Mouse (Mus musculus) lung, postnatal 0 days (tissue): Measurements from ENCODE around the gene Map2k7. TPM values are rescaled to one million over a fixed set of nuclear protein-coding genes. Genes with fewer than 3 reads are reported as not detected.

Experiments used
- ATAC-seq: fragments of 200-750 bp; cut with Nextera tagmentation; 2 replicates; pipeline ENCODE4 v1.8.0; 2017; ENCODE audit warnings: moderate library complexity
- DNase-seq: peaks from one replicate; pipeline ENCODE4 v3.0.0-alpha.2; 2016; ENCODE audit warnings: low spot score
- H3K27ac ChIP-seq: fragments of 300-500 bp; sonication (generic); 2 replicates; pipeline ENCODE4 v1.5.1; 2014; ENCODE audit warnings: antibody characterized with exemption, mild to moderate bottlenecking, low read length, mixed read lengths
- H3K27me3 ChIP-seq: fragments of 300-500 bp; sonication (generic); replicated peaks from 2 replicates; pipeline ENCODE4 v1.6.1; 2014; ENCODE audit warnings: low read length, mixed read lengths; ENCODE audit not compliant: insufficient read depth
- H3K36me3 ChIP-seq: fragments of 300-500 bp; sonication (generic); 2 replicates; pipeline ENCODE4 v1.6.1; 2014; ENCODE audit warnings: low read length, mixed read lengths; ENCODE audit not compliant: insufficient read depth
- H3K4me1 ChIP-seq: fragments of 300-500 bp; sonication (generic); 2 replicates; pipeline ENCODE4 v1.6.1; 2014; ENCODE audit warnings: antibody characterized with exemption, low read depth, low read length, mixed read lengths; ENCODE audit not compliant: insufficient read depth
- H3K4me2 ChIP-seq: fragments of 300-500 bp; sonication (generic); replicated peaks from 2 replicates; pipeline ENCODE4 v1.6.1; 2014; ENCODE audit warnings: low read depth, mild to moderate bottlenecking, low read length, moderate library complexity, mixed read lengths
- H3K4me3 ChIP-seq: fragments of 300-500 bp; sonication (generic); 2 replicates; pipeline ENCODE4 v1.5.1; 2014; ENCODE audit warnings: low read depth, low read length
- H3K9ac ChIP-seq: fragments of 300-500 bp; sonication (generic); replicated peaks from 2 replicates; pipeline ENCODE4 v1.6.1; 2014; ENCODE audit warnings: low read depth, mild to moderate bottlenecking
- H3K9me3 ChIP-seq: fragments of 300-500 bp; sonication (generic); 2 replicates; pipeline ENCODE4 v1.6.1; 2016; ENCODE audit warnings: low read length, mixed read lengths
- CTCF ChIP-seq: IDR thresholded peaks from 2 replicates; pipeline ENCODE4 v1.5.1; 2016; ENCODE audit warnings: antibody characterized with exemption, mild to moderate bottlenecking
- EP300 ChIP-seq: IDR thresholded peaks from 2 replicates; pipeline ENCODE4 v1.6.1; 2016; ENCODE audit warnings: antibody characterized with exemption, mild to moderate bottlenecking, control low read depth
- WGBS: fragments of 180-500 bp; shearing (Covaris S2); extraction: QIAGEN DNeasy Blood & Tissue Kit; methylation state at CpG from one replicate; pipeline ENCODE4 v1.1.7; 2014; 5-methylcytosine and 5-hydroxymethylcytosine counted together
- polyA plus RNA-seq: library from polyadenylated mRNA; unstranded; fragments of >200 nt; fragmentation: Nextera tagmentation; extraction: Ambion mirVana; gene quantifications from 2 replicates; pipeline ENCODE4 v1.2.1, GENCODE M21; 2015

Map2k7 gene
- polyA plus RNA-seq, 1 experiment from 2014 or later, result 22.9 TPM

DNA sequence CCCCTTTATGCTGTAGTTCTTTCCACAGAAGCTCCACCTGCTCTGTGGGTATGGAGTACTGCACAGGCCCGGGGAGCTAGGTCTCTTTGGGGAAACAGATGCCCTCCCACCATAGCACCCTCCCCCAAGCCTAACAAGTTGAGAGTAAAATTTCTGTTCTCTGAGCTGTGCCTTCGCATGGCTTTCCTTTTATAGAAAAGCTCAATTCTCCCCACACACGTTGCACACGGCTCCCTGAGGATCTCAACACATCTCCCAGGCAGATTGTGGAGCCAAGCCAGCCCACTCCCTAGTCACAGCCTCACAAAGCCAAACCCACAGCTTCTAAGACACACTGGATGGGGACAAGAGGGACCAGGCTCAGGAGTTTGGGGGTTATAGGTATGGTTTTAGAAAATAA, 18.4 kb downstream of the Map2k7 start:
- Histone ChIP-seq H3K4me2 (no peak overlapping the region), H3K4me3 (no peak overlapping the region), H3K27me3 (no peaks in the 10 kb centered on the region), H3K9me3 (no peaks in the 10 kb centered on the region), H3K4me1 (peaks cover 4% of the 10 kb centered on the region; the same call in 1 of the 2 replicates), H3K9ac (no peak overlapping the region), H3K36me3 (peaks cover 18% of the 10 kb centered on the region; the same call in 1 of the 2 replicates), H3K27ac (no peak overlapping the region)
- TF ChIP-seq CTCF, result no peak
- no peak for TF ChIP-seq EP300
- DNase-seq (no peak), ATAC-seq (no peak)
- WGBS, result 48% methylated on average over 4 of the region's 4 CpGs

DNA sequence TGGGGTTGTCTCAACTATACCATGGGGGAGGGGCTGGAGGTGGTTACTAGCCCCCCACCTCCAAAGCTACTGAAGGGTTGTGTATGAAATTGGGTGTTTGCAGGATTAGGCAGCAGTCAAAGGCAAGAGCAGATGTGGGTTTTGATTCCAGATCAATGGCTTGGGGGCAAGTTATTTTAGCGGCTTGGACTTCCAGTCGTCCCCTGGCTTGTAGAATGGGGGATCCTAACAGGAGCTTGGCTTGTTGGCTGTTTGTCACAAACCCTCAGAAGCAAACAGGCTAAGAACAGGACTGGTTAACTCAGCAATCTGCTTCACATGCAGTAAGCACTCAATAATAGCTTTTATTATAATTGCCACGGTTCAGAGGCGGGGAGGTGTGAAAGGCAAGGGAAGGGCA, 18.8 kb downstream of the Map2k7 start:
- no peak overlapping the region for H3K27ac ChIP-seq
- no peak overlapping the region for H3K4me2 ChIP-seq
- 82% methylated on average over 4 of the region's 4 CpGs for WGBS
- peaks cover 18% of the 10 kb centered on the region; the same call in 1 of the 2 replicates for H3K36me3 ChIP-seq
- DNase-seq (no peak), ATAC-seq (no peak)
- peaks cover 3% of the 10 kb centered on the region; the same call in 1 of the 2 replicates for H3K4me1 ChIP-seq
- H3K27me3 ChIP-seq, result no peaks in the 10 kb centered on the region
- no peaks in the 10 kb centered on the region for H3K9me3 ChIP-seq
- no peak overlapping the region for H3K4me3 ChIP-seq
- H3K9ac ChIP-seq, result no peak overlapping the region
- TF ChIP-seq EP300, result no peak
- no peak for TF ChIP-seq CTCF

- H3K4me2 ChIP-seq, result peak overlapping the region; percentile 99
- peak; percentile 60 for ATAC-seq
- peak; percentile 76 for DNase-seq
- H3K27ac ChIP-seq, result no peak overlapping the region
- no peak for TF ChIP-seq EP300
- peak; percentile 96 for TF ChIP-seq CTCF
- H3K4me3 ChIP-seq, result peak overlapping the region; percentile 55
- H3K9ac ChIP-seq, result no peak overlapping the region
- no peaks in the 10 kb centered on the region for H3K27me3 ChIP-seq
- H3K4me1 ChIP-seq, result no peaks in the 10 kb centered on the region
- no peaks in the 10 kb centered on the region for H3K9me3 ChIP-seq
- WGBS, result 2% methylated on average over 35 of the region's 35 CpGs
- peaks cover 18% of the 10 kb centered on the region; the same call in 1 of the 2 replicates for H3K36me3 ChIP-seq
Observed at GRCm38 (mm10) chr8:4258233-4258632, 19.7 kb downstream of the Map2k7 start.

GRCm38 (mm10) chr8:4258678-4259077, 20.1 kb downstream of the Map2k7 start:
- Histone ChIP-seq H3K4me1 (no peaks in the 10 kb centered on the region), H3K27ac (no peak overlapping the region), H3K36me3 (peaks cover 18% of the 10 kb centered on the region; the same call in 1 of the 2 replicates), H3K4me2 (peak overlapping the region; percentile 99), H3K4me3 (peak overlapping the region; percentile 55), H3K27me3 (no peaks in the 10 kb centered on the region), H3K9ac (0 out of 2 replicates have a peak overlapping the region, but pooled peaks have one; percentile 19), H3K9me3 (no peaks in the 10 kb centered on the region)
- TF ChIP-seq CTCF (no peak), EP300 (no peak)
- WGBS, result 0% methylated on average over 27 of the region's 32 CpGs
- ATAC-seq (peak; percentile 56), DNase-seq (no peak)

DNA sequence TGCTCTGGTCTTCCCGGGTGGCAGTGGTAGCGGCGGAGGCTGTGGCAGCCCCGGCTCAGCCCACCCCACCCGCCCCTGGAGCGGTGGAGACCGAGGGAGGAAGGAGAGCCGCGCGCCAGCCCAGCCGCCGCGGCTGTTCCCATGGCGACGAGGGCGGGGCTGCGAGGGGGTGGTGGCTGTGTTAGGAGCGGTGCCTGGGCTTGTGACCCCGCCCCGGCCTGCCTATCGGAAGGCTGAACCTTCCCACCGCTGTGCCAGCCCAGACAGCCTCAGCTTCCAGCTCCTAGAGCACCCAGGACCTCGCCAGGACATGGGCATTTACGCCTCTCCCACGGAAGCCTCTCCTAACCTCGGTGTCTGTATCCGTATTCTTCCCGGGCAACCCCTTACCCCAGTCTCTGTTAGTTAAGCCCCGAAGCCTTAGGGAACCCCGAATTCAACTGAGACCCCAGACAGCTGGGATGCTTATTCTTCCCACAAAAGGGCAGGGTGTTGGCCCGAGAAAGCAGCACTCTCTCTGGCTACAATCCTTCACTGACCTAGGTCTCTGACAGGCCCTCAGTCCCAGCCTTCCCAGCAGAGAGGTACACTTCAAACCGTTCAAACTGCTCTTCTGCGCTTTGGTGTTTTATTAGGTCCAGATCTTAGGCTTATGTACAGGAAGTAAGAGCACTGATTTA, 20.7 kb downstream of the Map2k7 start, which contains the start of gene Ctxn1:
Ctxn1 (minus strand) TSS at position 150 of the 680 bp plus-strand sequence.
- Histone ChIP-seq H3K4me1 (no peaks in the 10 kb centered on the region), H3K27ac (0 out of 2 replicates have a peak within 1 kb of the TSS, but pooled peaks have one; percentile 15), H3K9ac (0 out of 2 replicates have a peak within 1 kb of the TSS, but pooled peaks have one; percentile 19), H3K27me3 (no peaks in the 10 kb centered on the region), H3K36me3 (peaks cover 18% of the 10 kb centered on the region; the same call in 1 of the 2 replicates), H3K9me3 (no peaks in the 10 kb centered on the region), H3K4me2 (peak within 1 kb of the TSS; percentile 99), H3K4me3 (peak within 1 kb of the TSS; percentile 55)
- 13% methylated on average over 15 of the region's 33 CpGs for WGBS
- DNase-seq, result peak; percentile 94
- ATAC-seq, result peak; percentile 95
- TF ChIP-seq CTCF, result no peak
- TF ChIP-seq EP300, result no peak

- DNase-seq (no peak), ATAC-seq (no peak)
- no peaks in the 10 kb centered on the region for H3K27me3 ChIP-seq
- 0 out of 2 replicates have a peak overlapping the region, but pooled peaks have one; percentile 15 for H3K27ac ChIP-seq
- no peak overlapping the region for H3K9ac ChIP-seq
- H3K4me1 ChIP-seq, result no peaks in the 10 kb centered on the region
- WGBS, result 86% methylated on average over 4 of the region's 4 CpGs
- no peak overlapping the region for H3K4me2 ChIP-seq
- 0 out of 2 replicates have a peak overlapping the region, but pooled peaks have one; percentile 55 for H3K4me3 ChIP-seq
- TF ChIP-seq EP300 (no peak), CTCF (no peak)
- no peaks in the 10 kb centered on the region for H3K9me3 ChIP-seq
- H3K36me3 ChIP-seq, result peaks cover 16% of the 10 kb centered on the region; the same call in 1 of the 2 replicates
Observed at GRCm38 (mm10) chr8:4259805-4260170, 21.2 kb downstream of the Map2k7 start.
